Mouse (Mus musculus): ENCODE results near the gene Smox. TPM values are rescaled to one million over a fixed set of nuclear protein-coding genes. Genes with fewer than 3 reads are reported as not detected.

Gene Smox
- total RNA-seq, 2 experiments from 2014 or later = 64.5 to 69.9 TPM

GRCm38 (mm10) chr2:131509671-131510313, 18.5 kb downstream of the Smox start:
- peak; percentile 61 to 62 for DNase-seq (ENCODE audit: low spot score in 2 of 2)

GRCm38 (mm10) chr2:131510531-131510930, 19.2 kb downstream of the Smox start:
- no peak for DNase-seq (ENCODE audit: low spot score in 2 of 2)

- no peak for DNase-seq (ENCODE audit: low spot score in 2 of 2)
Measured at GRCm38 (mm10) chr2:131513477-131513876, 22.2 kb downstream of the Smox start.

- no peak for DNase-seq (ENCODE audit: low spot score in 2 of 2)
Measured at GRCm38 (mm10) chr2:131514055-131514621, 22.8 kb downstream of the Smox start.

- no peak for DNase-seq (ENCODE audit: low spot score in 2 of 2)
Measured at GRCm38 (mm10) chr2:131517550-131517949, 26.3 kb downstream of the Smox start.

GRCm38 (mm10) chr2:131518790-131519189, 27.5 kb downstream of the Smox start:
- no peak for DNase-seq (ENCODE audit: low spot score in 2 of 2)

- no peak for DNase-seq (ENCODE audit: low spot score in 2 of 2)
Measured at GRCm38 (mm10) chr2:131520743-131521142, 29.4 kb downstream of the Smox start.

- no peak for DNase-seq (ENCODE audit: low spot score in 2 of 2)
Measured at GRCm38 (mm10) chr2:131527061-131527460, 35.8 kb downstream of the Smox start.

GRCm38 (mm10) chr2:131529898-131530622, 38.8 kb downstream of the Smox start:
- peak; percentile 61 to 65 for DNase-seq (ENCODE audit: low spot score in 2 of 2)

- peak; percentile 57 to 66 for DNase-seq (ENCODE audit: low spot score in 2 of 2)
Measured at GRCm38 (mm10) chr2:131530623-131531008, 39.3 kb downstream of the Smox start.

GRCm38 (mm10) chr2:131531271-131531670, 40.0 kb downstream of the Smox start:
- DNase-seq (ENCODE audit: low spot score in 2 of 2) = no peak

- no peak for DNase-seq (ENCODE audit: low spot score in 2 of 2)
Measured at GRCm38 (mm10) chr2:131535168-131535567, 43.9 kb downstream of the Smox start.

- DNase-seq (ENCODE audit: low spot score in 2 of 2) = no peak
Measured at GRCm38 (mm10) chr2:131538341-131538740, 47.0 kb downstream of the Smox start.

GRCm38 (mm10) chr2:131539780-131540179, 48.5 kb downstream of the Smox start:
- DNase-seq (ENCODE audit: low spot score in 2 of 2) = no peak

- DNase-seq (ENCODE audit: low spot score in 2 of 2) = no peak
Measured at GRCm38 (mm10) chr2:131541686-131542085, 50.4 kb downstream of the Smox start.

GRCm38 (mm10) chr2:131542531-131542930, 51.2 kb downstream of the Smox start:
- DNase-seq (ENCODE audit: low spot score in 2 of 2) = no peak

GRCm38 (mm10) chr2:131545386-131546307, 54.4 kb downstream of the Smox start:
- DNase-seq (ENCODE audit: low spot score in 2 of 2) = peak; percentile 38 to 59

GRCm38 (mm10) chr2:131546308-131546700, 55.0 kb downstream of the Smox start:
- no peak for DNase-seq (ENCODE audit: low spot score in 2 of 2)

- peak in 1 of 2 experiments; percentile 47 for DNase-seq (ENCODE audit: low spot score in 2 of 2)
Measured at GRCm38 (mm10) chr2:131546745-131547408, 55.6 kb downstream of the Smox start.

- no peak for DNase-seq (ENCODE audit: low spot score in 2 of 2)
Measured at GRCm38 (mm10) chr2:131548330-131548729, 57.0 kb downstream of the Smox start.

- DNase-seq (ENCODE audit: low spot score in 2 of 2) = no peak
Measured at GRCm38 (mm10) chr2:131549090-131549489, 57.8 kb downstream of the Smox start.

Data from left cerebral cortex, adult 18-20 months (tissue).